Mouse (Mus musculus): ENCODE measurements around the gene Echdc2. TPM values are rescaled to one million over a fixed set of nuclear protein-coding genes. Genes with fewer than 3 reads are reported as not detected.

Gene Echdc2
- polyA plus RNA-seq (2012; rRNA removed), result 62.7 and 78.7 TPM in 2 replicates

- under 1% methylated on average over 43 of the region's 43 CpGs for WGBS
- Histone ChIP-seq H3K4me3 (replicated peaks; ENCODE audit: insufficient read depth, low read depth, low read length) (peak within 1 kb of the TSS; percentile 78), H3K4me1 (ENCODE audit: control insufficient read depth, insufficient read depth, low read length) (no peaks in the 10 kb centered on the region), H3K27ac (ENCODE audit: insufficient read depth, low read length) (no peak within 1 kb of the TSS), H3K27me3 (ENCODE audit: control insufficient read depth, insufficient read depth, low read length) (no peaks in the 10 kb centered on the region)
- DNase-seq, result peak; percentile 58 to 65
- TF ChIP-seq POLR2A (IDR thresholded peaks at IDR 0.05; ENCODE audit: borderline replicate concordance, insufficient read depth, low read length) (no peak), CTCF (IDR thresholded peaks at IDR 0.05; ENCODE audit: borderline replicate concordance, insufficient read depth, low read depth, low read length) (peak; percentile 20; the same call in 1 of the 2 replicates)
These were observed at the start of gene Echdc2 for GRCm38 (mm10) chr4:108165152-108165895. Gene Echdc2 (plus strand): TSS chr4:108165437.

GRCm38 (mm10) chr4:108116466-108116865 is 48.8 kb upstream of the Echdc2 start:
- TF ChIP-seq CTCF (IDR thresholded peaks at IDR 0.05; ENCODE audit: borderline replicate concordance, insufficient read depth, low read depth, low read length), result no peak
- no peak for TF ChIP-seq POLR2A (IDR thresholded peaks at IDR 0.05; ENCODE audit: borderline replicate concordance, insufficient read depth, low read length)
- peak in 1 of 2 experiments; percentile 3 for DNase-seq
- no peak overlapping the region for H3K27ac ChIP-seq (ENCODE audit: insufficient read depth, low read length)
- H3K27me3 ChIP-seq (ENCODE audit: control insufficient read depth, insufficient read depth, low read length), result no peaks in the 10 kb centered on the region; the same call in 1 of the 2 replicates
- no peaks in the 10 kb centered on the region for H3K4me1 ChIP-seq (ENCODE audit: control insufficient read depth, insufficient read depth, low read length)
- no peak overlapping the region for H3K4me3 ChIP-seq (replicated peaks; ENCODE audit: insufficient read depth, low read depth, low read length)
- WGBS, result 79% methylated on average over 2 of the region's 2 CpGs

- no peaks in the 10 kb centered on the region; the same call in 1 of the 2 replicates for H3K27me3 ChIP-seq (ENCODE audit: control insufficient read depth, insufficient read depth, low read length)
- 93% methylated on average over 8 of the region's 8 CpGs for WGBS
- no peaks in the 10 kb centered on the region for H3K4me1 ChIP-seq (ENCODE audit: control insufficient read depth, insufficient read depth, low read length)
- no peak overlapping the region for H3K27ac ChIP-seq (ENCODE audit: insufficient read depth, low read length)
- no peak overlapping the region for H3K4me3 ChIP-seq (replicated peaks; ENCODE audit: insufficient read depth, low read depth, low read length)
- TF ChIP-seq POLR2A (IDR thresholded peaks at IDR 0.05; ENCODE audit: borderline replicate concordance, insufficient read depth, low read length), result no peak
- TF ChIP-seq CTCF (IDR thresholded peaks at IDR 0.05; ENCODE audit: borderline replicate concordance, insufficient read depth, low read depth, low read length), result no peak
- peak; percentile 17 to 23 for DNase-seq
These were observed 47.7 kb upstream of the Echdc2 start for GRCm38 (mm10) chr4:108117488-108117887.

DNA sequence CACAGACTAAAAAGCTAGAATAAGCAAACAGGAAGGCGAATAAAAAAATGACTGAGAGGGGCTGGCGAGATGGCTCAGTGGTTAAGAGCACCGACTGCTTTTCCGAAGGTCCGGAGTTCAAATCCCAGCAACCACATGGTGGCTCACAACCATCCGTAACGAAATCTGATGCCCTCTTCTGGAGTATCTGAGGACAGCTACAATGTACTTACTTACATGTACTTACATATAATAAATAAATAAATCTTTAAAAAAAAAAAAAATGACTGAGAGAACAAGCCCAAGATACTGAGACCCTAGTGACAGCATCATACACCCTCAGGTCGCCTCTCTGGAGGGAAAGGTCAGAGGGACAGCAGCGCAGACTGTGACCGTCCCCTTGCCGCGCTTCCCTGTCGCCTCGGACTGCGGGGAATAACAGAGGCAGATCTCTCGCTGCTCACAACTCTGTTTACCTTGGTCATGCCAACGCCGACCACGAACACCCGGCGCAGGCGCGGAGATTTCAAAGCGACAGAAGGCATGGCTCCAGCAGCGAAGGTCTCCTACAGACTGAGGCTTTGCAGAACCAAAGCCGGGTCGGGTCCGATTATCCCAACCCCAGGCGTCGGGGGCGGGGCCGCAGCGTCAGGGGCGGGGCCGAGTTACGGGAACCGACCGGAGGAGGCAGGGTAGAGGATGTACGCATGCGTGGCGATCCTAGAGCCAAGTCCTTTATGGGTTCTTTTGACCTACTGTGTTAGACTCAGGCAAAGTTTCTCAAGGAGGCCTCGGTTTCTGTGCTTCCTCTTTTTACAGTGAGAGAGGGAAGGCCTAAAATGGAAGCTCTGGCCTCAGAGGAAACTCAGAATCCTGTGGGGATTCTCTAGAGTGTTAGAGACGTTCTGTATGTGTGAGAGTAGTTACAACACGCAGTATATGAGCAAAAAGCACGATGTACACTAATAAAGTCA is 47.0 kb upstream of the Echdc2 start:
- no peaks in the 10 kb centered on the region for H3K4me1 ChIP-seq (ENCODE audit: control insufficient read depth, insufficient read depth, low read length)
- H3K27ac ChIP-seq (ENCODE audit: insufficient read depth, low read length), result 0 out of 2 replicates have a peak overlapping the region, but pooled peaks have one; percentile 40
- peak overlapping the region; percentile 77 for H3K4me3 ChIP-seq (replicated peaks; ENCODE audit: insufficient read depth, low read depth, low read length)
- 12% methylated on average over 45 of the region's 45 CpGs for WGBS
- no peak for TF ChIP-seq CTCF (IDR thresholded peaks at IDR 0.05; ENCODE audit: borderline replicate concordance, insufficient read depth, low read depth, low read length)
- peak; percentile 80; the same call in 1 of the 2 replicates for TF ChIP-seq POLR2A (IDR thresholded peaks at IDR 0.05; ENCODE audit: borderline replicate concordance, insufficient read depth, low read length)
- DNase-seq, result peak; percentile 95 to 96
- no peaks in the 10 kb centered on the region for H3K27me3 ChIP-seq (ENCODE audit: control insufficient read depth, insufficient read depth, low read length)

DNA sequence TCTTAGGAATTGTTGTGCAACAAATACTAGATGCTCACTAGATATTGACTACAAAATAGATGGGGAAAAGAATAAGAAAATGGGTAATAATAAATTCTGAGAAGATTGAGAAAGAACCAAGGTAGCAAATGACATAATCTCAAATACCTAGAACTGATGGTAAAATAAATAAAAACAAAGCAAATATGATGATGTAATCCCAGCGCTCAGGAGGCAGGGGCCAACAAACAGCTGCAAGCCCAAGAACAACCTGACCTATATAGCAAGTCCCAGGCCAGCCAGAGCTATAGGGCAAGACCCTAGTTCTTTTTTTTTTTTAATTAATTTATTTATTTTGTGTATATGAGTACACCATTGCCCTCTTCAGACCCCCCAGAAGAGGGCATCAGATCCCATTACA is 41.1 kb upstream of the Echdc2 start:
- Histone ChIP-seq H3K4me1 (ENCODE audit: control insufficient read depth, insufficient read depth, low read length) (no peaks in the 10 kb centered on the region), H3K27ac (ENCODE audit: insufficient read depth, low read length) (no peak overlapping the region), H3K4me3 (replicated peaks; ENCODE audit: insufficient read depth, low read depth, low read length) (no peak overlapping the region), H3K27me3 (ENCODE audit: control insufficient read depth, insufficient read depth, low read length) (no peaks in the 10 kb centered on the region)
- 95% methylated on average over 1 of the region's 1 CpGs for whole genome bisulfite sequencing
- TF ChIP-seq CTCF (IDR thresholded peaks at IDR 0.05; ENCODE audit: borderline replicate concordance, insufficient read depth, low read depth, low read length) (no peak), POLR2A (IDR thresholded peaks at IDR 0.05; ENCODE audit: borderline replicate concordance, insufficient read depth, low read length) (no peak)
- DNase-seq, result no peak

GRCm38 (mm10) chr4:108126260-108126659 is 39.0 kb upstream of the Echdc2 start:
- 86% methylated on average over 4 of the region's 4 CpGs for WGBS
- Histone ChIP-seq H3K27ac (ENCODE audit: insufficient read depth, low read length) (no peak overlapping the region), H3K27me3 (ENCODE audit: control insufficient read depth, insufficient read depth, low read length) (no peaks in the 10 kb centered on the region), H3K4me3 (replicated peaks; ENCODE audit: insufficient read depth, low read depth, low read length) (no peak overlapping the region), H3K4me1 (ENCODE audit: control insufficient read depth, insufficient read depth, low read length) (no peaks in the 10 kb centered on the region)
- DNase-seq, result no peak
- TF ChIP-seq CTCF (IDR thresholded peaks at IDR 0.05; ENCODE audit: borderline replicate concordance, insufficient read depth, low read depth, low read length) (no peak), POLR2A (IDR thresholded peaks at IDR 0.05; ENCODE audit: borderline replicate concordance, insufficient read depth, low read length) (no peak)

DNA sequence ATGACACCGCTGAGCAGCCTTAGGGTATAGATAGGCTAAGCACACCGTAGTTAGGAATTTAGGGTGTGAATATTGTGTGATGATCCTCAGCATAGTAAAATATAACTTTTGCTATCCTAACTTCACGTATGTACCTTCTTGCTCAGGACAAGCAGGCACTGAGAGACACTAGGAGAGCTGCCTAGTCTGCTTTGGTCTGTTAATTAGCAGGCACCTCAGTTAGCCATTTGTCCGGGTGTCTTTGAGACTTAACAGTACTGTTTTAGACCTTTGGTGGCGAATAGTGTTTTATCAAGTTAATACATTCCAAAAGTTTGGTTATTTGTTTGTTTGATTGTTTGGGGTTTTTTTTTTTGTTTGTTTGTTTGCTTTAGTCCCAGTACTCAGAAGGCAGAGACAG is 37.7 kb upstream of the Echdc2 start:
- 92% methylated on average over 5 of the region's 5 CpGs for WGBS

More for the DNA sequence above, 37.7 kb upstream of the Echdc2 start:
- TF ChIP-seq POLR2A (IDR thresholded peaks at IDR 0.05; ENCODE audit: borderline replicate concordance, insufficient read depth, low read length), result no peak
- no peak for TF ChIP-seq CTCF (IDR thresholded peaks at IDR 0.05; ENCODE audit: borderline replicate concordance, insufficient read depth, low read depth, low read length)
- DNase-seq, result no peak
- H3K27me3 ChIP-seq (ENCODE audit: control insufficient read depth, insufficient read depth, low read length), result no peaks in the 10 kb centered on the region
- H3K27ac ChIP-seq (ENCODE audit: insufficient read depth, low read length), result no peak overlapping the region
- no peak overlapping the region for H3K4me3 ChIP-seq (replicated peaks; ENCODE audit: insufficient read depth, low read depth, low read length)
- no peaks in the 10 kb centered on the region for H3K4me1 ChIP-seq (ENCODE audit: control insufficient read depth, insufficient read depth, low read length)
